Mouse (Mus musculus) mesoderm, embryonic 11.5 days (tissue): ENCODE results near the gene Olfr1231.

Experiments
- DNase-seq: peaks from one replicate; pipeline ENCODE4 v3.0.0-alpha.2; 2012; ENCODE audit warnings: low read depth, low spot score

The Olfr1231 gene

GRCm38 (mm10) chr2:89306974-89307373 is at the start of gene Olfr1231:
TSS of gene Olfr1231 (minus strand) at chr2:89307074.
- no peak for DNase-seq

- no peak for DNase-seq
These were observed 35.4 kb upstream of the Olfr1231 start, which contains the start of gene Olfr1233 for GRCm38 (mm10) chr2:89342298-89342697. TSS of gene Olfr1233 (minus strand) at chr2:89342398.

- no peak for DNase-seq
These were observed 22.7 kb upstream of the Olfr1231 start, which contains the start of gene Olfr1232 for GRCm38 (mm10) chr2:89329575-89329974. TSS of gene Olfr1232 (minus strand) at chr2:89329675.

- DNase-seq: no peak
These were observed 9.7 kb downstream of the Olfr1231 start, which contains the start of gene Olfr1230 for GRCm38 (mm10) chr2:89297168-89297567. TSS of gene Olfr1230 (minus strand) at chr2:89297268.

GRCm38 (mm10) chr2:89287914-89288313 is 19.0 kb downstream of the Olfr1231 start, which contains the start of gene Olfr1229:
TSS of gene Olfr1229 (minus strand) at chr2:89288014.
- no peak for DNase-seq

- no peak for DNase-seq
These were observed 52.9 kb downstream of the Olfr1231 start, which contains the start of gene Olfr1228 for GRCm38 (mm10) chr2:89253962-89254361. TSS of gene Olfr1228 (minus strand) at chr2:89254062.
